Mouse (Mus musculus): ENCODE data around the gene Plvap. TPM values are rescaled to one million over a fixed set of nuclear protein-coding genes. Genes with fewer than 3 reads are reported as not detected.
A peak's percentile ranks its signal among the peaks of the same experiment; 100 is the strongest.
"Not testable (repeated sequence)": the region's sequence is repeated elsewhere in the genome, so short reads cannot be mapped to it uniquely, and the experiment has no call there.

The Plvap gene
- 1 to 10 TPM; 6.3 to 6.7 TPM for total RNA-seq (2021)

- DNase-seq = no peak
Observed at GRCm38 (mm10) chr8:71511644-71512043, at the start of gene Plvap. TSS of gene Plvap (minus strand) at chr8:71511752.

- DNase-seq = no peak
Observed at GRCm38 (mm10) chr8:71560765-71561164, 49.2 kb upstream of the Plvap start.

- no peak for DNase-seq
Observed at GRCm38 (mm10) chr8:71560071-71560470, 48.5 kb upstream of the Plvap start.

GRCm38 (mm10) chr8:71558958-71559690 lies 47.6 kb upstream of the Plvap start:
- DNase-seq = no peak

GRCm38 (mm10) chr8:71558071-71558957 lies 46.8 kb upstream of the Plvap start, which contains the start of gene Tmem221:
TSS of gene Tmem221 (minus strand) at chr8:71558871.
- DNase-seq = no peak

- DNase-seq = no peak
Observed at GRCm38 (mm10) chr8:71554644-71555043, 43.1 kb upstream of the Plvap start.

- no peak for DNase-seq
Observed at GRCm38 (mm10) chr8:71554001-71554400, 42.4 kb upstream of the Plvap start.

- no peak for DNase-seq
Observed at GRCm38 (mm10) chr8:71552770-71553169, 41.2 kb upstream of the Plvap start.

- no peak for DNase-seq
Observed at GRCm38 (mm10) chr8:71550754-71551153, 39.2 kb upstream of the Plvap start.

- DNase-seq = no peak
Observed at GRCm38 (mm10) chr8:71547590-71547989, 36.0 kb upstream of the Plvap start.

GRCm38 (mm10) chr8:71545053-71545452 lies 33.5 kb upstream of the Plvap start:
- no peak for DNase-seq

- DNase-seq = no peak
Observed at GRCm38 (mm10) chr8:71543755-71544154, 32.2 kb upstream of the Plvap start.

- DNase-seq = peak; percentile 96 to 97
Observed at GRCm38 (mm10) chr8:71542632-71543343, 31.2 kb upstream of the Plvap start, which contains the start of gene Mvb12a. TSS of gene Mvb12a (plus strand) at chr8:71542922.

- DNase-seq = peak in 1 of 2 experiments; percentile 37
Observed at GRCm38 (mm10) chr8:71537028-71537867, 25.7 kb upstream of the Plvap start, which contains the start of gene Bst2. TSS of gene Bst2 (minus strand) at chr8:71537456.

GRCm38 (mm10) chr8:71535663-71536062 lies 24.1 kb upstream of the Plvap start:
- no peak for DNase-seq

GRCm38 (mm10) chr8:71534263-71534810 lies 22.8 kb upstream of the Plvap start:
- DNase-seq = no peak

GRCm38 (mm10) chr8:71530735-71531467 lies 19.3 kb upstream of the Plvap start:
- not testable (repeated sequence) for DNase-seq

- no peak for DNase-seq
Observed at GRCm38 (mm10) chr8:71528362-71529073, 17.0 kb upstream of the Plvap start.

GRCm38 (mm10) chr8:71527162-71527870 lies 15.8 kb upstream of the Plvap start:
- DNase-seq = no peak
